Mouse (Mus musculus): Measurements from ENCODE around the gene Plb1.

DNA sequence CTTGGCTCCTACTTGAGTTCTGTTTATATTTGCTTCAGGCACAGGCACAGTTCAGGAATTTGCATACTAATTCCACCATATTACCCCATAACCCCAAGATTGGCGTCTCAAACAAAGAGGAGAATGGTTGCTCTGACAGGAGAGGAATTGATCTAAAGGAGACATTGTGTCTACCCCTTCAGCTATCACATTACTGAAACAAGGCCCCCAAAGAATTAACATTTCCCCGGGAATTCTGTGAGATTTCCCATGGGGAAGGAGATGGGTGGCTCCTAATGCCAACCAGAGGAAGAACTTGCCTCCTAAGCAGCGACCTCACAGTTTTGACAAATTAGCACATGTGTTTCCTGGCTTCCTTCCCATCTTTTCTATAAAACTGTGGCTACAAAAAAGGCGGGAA, 18.8 kb upstream of the Plb1 start:
- TF ChIP-seq CTCF (IDR thresholded peaks at IDR 0.05; ENCODE audit: low read depth) (no peak), EP300 (IDR thresholded peaks at IDR 0.05; ENCODE audit: low read depth) (no peak)

All from liver, postnatal 0 days (tissue).